Mouse (Mus musculus): ENCODE measurements at regions not wholly inside any gene's neighbourhood (a gene's known extent, or its start where the extent isn't known, plus 50 kb on each side); places are given as distances from the start of the nearest gene placed in this dataset.

DNA sequence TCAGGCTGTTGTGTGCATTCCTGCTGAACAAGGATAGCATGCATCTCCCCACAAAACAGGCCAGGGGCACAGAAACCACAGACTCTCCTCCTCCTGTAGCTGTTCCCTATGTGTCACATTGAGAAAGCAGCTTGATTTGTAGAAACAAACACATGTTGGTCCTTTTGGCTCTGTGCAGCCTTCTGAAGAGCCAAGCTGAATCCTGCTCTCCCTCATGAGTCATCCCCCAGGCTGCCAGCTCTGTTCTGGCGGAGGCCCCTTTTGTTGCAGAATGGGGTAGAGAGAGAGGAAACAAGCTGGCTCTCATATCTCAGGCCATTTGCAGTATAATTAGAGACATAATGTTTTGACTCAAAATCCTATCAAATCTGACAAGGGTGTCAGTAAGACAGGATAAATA is 383.4 kb upstream of the Prkcq start:
- peak; percentile 85 for DNase-seq
- intact Hi-C loops (cut with DNase I; ENCODE audit: low total_unique reads), result no loop called here

DNA sequence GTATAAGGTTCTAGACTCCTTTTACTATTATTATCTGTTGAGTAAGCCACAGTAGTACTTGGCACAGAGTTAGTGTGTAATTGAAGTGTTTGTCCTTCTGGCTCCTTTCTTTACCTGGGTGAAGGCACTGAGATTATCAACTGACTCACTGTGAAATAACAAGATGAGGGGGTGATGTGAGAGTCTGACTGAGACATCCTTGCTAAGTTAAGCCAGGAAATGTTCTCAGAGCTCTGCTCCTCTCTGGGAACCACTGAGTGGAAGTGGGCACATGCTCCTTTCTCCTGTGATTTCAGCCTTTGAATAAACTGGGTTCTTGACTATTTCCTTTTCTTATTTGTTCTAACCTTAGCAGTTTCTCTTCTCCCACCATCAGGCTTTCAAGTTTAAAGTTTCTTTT is 380.7 kb upstream of the Prkcq start:
- DNase-seq, result no peak
- intact Hi-C loops (cut with DNase I; ENCODE audit: low total_unique reads), result no loop called here

DNA sequence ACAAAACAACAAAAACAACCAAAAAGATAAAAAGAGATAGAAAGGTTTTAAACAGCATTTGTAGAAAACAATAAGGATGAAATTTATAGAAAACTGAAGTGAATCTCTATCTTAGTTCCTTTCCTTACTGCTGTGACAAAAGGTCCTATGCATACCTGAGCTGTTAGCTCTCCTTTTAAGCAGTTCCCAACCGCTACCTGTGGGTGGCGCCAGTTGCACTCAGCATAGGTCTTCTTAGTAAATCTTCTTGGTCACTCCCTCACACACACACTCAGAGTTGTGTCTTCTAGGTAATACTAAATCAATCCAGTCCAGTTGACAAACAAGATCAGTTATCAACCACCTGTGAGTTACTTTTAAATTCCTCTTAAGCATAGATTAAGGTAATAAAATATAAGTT is 355.5 kb upstream of the Prkcq start:
- intact Hi-C loops (cut with DNase I; ENCODE audit: low total_unique reads), result no loop called here

GRCm38 (mm10) chr2:10825278-10826133 is 346.4 kb upstream of the Prkcq start:
- intact Hi-C loops (cut with DNase I; ENCODE audit: low total_unique reads), result no loop called here
- peak; percentile 53 for DNase-seq

More for the DNA sequence above, 355.5 kb upstream of the Prkcq start:
- DNase-seq, result no peak

- DNase-seq, result no peak
- intact Hi-C loops (cut with DNase I; ENCODE audit: low total_unique reads), result no loop called here
Measured at GRCm38 (mm10) chr2:10826134-10826767, 345.7 kb upstream of the Prkcq start.

- intact Hi-C loops (cut with DNase I; ENCODE audit: low total_unique reads), result no loop called here
Measured at GRCm38 (mm10) chr2:10839976-10840375, 331.9 kb upstream of the Prkcq start.

GRCm38 (mm10) chr2:10861654-10862292 is 310.1 kb upstream of the Prkcq start:
- intact Hi-C loops (cut with DNase I; ENCODE audit: low total_unique reads), result no loop called here
- DNase-seq, result no peak

More at GRCm38 (mm10) chr2:10839976-10840375, 331.9 kb upstream of the Prkcq start:
- DNase-seq, result no peak

- intact Hi-C loops (cut with DNase I; ENCODE audit: low total_unique reads), result no loop called here
Measured at GRCm38 (mm10) chr2:10864451-10864850, 307.5 kb upstream of the Prkcq start.

GRCm38 (mm10) chr2:10874303-10874702 is 297.6 kb upstream of the Prkcq start:
- intact Hi-C loops (cut with DNase I; ENCODE audit: low total_unique reads), result no loop called here
- no peak for DNase-seq

More at GRCm38 (mm10) chr2:10864451-10864850, 307.5 kb upstream of the Prkcq start:
- DNase-seq, result no peak

DNA sequence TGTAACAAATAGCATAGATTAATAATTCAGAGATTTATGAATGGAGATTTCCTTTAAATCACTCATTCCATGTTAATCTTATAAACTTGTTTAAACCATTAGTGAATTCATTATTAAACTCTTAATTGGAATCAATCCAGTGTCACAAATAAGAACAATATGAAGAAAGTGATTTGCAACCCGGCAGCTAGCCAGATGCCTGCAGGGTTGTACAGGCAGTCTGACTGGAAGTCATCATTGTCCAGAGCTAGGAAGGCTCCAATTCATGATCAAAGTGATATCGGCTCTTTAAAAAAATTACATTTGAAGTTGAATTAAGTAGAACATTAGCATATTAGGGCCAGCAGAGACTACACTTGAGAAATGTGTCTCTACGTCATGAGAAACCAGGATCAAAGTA is 270.0 kb upstream of the Prkcq start:
- intact Hi-C loops (cut with DNase I; ENCODE audit: low total_unique reads), result no loop called here
- DNase-seq, result no peak

- DNase-seq, result no peak
- intact Hi-C loops (cut with DNase I; ENCODE audit: low total_unique reads), result no loop called here
Measured at GRCm38 (mm10) chr2:10919955-10920354, 252.0 kb upstream of the Prkcq start.

- DNase-seq, result no peak
- intact Hi-C loops (cut with DNase I; ENCODE audit: low total_unique reads), result no loop called here
Measured at GRCm38 (mm10) chr2:10920686-10921485, 251.0 kb upstream of the Prkcq start.

DNA sequence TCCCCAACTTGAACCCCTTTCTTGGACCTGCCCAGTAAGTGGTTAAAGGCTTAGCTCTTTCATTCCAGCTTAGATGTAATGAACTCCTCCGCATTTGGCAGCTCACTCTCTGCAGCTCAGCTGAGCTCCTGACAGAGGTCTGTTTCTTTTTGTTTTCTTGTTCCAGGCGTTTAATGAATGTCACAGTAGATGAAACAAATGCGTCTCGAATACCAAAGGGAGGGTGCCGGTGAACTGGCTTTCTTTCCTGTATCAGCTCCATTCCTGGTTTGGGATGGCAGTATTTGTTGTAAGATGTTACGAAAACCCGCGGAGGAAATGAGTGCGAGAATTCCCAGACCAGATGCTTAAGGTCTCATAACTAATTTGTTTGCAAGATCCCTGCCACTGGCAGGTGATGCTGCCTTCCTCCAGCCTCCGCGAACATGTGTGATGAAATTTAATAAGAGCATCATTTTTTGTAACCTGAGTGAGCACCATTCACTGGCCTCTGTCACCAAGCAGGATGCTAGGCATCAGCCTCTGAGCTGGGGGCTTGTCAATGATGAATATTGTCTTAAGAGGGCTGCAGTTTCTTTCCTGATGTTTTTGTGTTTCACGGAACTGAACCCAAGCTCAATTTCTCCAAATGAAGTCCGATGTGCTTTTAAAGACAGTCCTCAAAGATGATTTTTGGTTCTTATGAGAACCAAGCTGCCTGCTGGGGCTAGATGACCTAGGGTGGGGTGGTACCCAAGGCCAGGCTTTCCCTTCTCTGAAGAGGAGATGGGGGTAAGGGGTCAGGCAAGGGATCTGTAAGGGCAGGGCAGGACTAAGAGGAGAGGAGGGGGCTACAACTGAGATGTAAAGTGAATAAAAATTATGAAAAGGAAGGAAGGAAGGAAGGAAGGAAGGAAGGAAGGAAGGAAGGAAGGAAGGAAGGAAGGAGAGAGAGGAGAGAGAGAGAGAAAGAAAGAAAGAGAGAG is 250.1 kb upstream of the Prkcq start:
- no peak for DNase-seq
- intact Hi-C loops (cut with DNase I; ENCODE audit: low total_unique reads), result no loop called here

GRCm38 (mm10) chr2:10923984-10924383 is 247.9 kb upstream of the Prkcq start:
- intact Hi-C loops (cut with DNase I; ENCODE audit: low total_unique reads), result no loop called here

GRCm38 (mm10) chr2:10925361-10925760 is 246.5 kb upstream of the Prkcq start:
- no peak for DNase-seq
- intact Hi-C loops (cut with DNase I; ENCODE audit: low total_unique reads), result no loop called here

More at GRCm38 (mm10) chr2:10923984-10924383, 247.9 kb upstream of the Prkcq start:
- DNase-seq, result no peak

DNA sequence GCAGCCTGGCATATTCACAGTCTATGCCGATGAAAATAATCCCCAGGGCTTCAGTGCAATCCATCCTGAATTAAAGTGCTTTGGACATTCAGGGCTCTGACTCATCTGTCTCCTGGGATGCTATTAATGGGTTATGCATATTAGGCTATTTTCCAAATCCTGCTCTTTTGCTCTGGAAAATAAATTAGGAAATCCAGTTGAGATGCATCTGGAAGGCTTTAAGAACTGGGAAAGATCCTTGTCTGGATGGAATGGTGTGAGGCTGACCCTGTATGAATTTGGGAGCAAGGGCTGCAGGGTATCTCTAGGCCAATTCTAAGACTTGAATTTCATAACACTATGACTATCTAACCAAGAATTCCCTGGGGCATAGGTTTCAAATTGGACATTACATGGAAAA is 234.5 kb upstream of the Prkcq start:
- no peak for DNase-seq
- intact Hi-C loops (cut with DNase I; ENCODE audit: low total_unique reads), result no loop called here

DNA sequence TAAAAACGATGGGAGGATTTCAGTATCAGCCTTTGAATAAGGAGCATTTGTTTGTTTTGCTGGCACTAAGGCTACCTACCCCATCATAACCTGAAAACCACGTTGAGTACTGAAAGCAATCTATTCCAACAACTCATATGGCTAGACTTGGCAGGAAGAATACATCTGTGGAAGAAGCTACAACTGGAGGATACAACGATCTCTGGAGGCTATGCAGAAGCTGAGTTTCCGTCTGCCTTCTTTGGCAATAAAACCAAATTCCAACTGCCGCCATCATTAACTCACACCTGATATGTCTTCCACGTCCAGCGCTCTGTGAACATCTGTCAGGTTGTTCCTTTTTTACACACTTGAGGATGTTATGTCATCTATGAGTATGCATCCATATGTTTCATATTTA is 206.7 kb upstream of the Prkcq start:
- no peak for DNase-seq
- intact Hi-C loops (cut with DNase I; ENCODE audit: low total_unique reads), result no loop called here

- DNase-seq, result no peak
- intact Hi-C loops (cut with DNase I; ENCODE audit: low total_unique reads), result no loop called here
Measured at GRCm38 (mm10) chr2:10966891-10967290, 205.0 kb upstream of the Prkcq start.
